Mouse (Mus musculus) adrenal gland, postnatal 4 days (tissue): ENCODE results near the gene Txnl4b. TPM values are rescaled to one million over a fixed set of nuclear protein-coding genes. Genes with fewer than 3 reads are reported as not detected.

ENCODE experiments used
- DNase-seq, 2 experiments: peaks; one replicate each; pipeline ENCODE4 v3.0.0; 2021 to 2022; ENCODE audit warnings: low spot score in 2 of 2, mixed read lengths in 2 of 2
- total RNA-seq, 2 experiments: library from RNA; stranded (reverse); gene quantifications; 2 replicates each; pipeline ENCODE4 v1.2.3; 2021

Txnl4b gene
- total RNA-seq, 2 experiments from 2014 or later, result 13.3 to 13.8 TPM

- DNase-seq, result no peak
Observed at GRCm38 (mm10) chr8:109593117-109593788, 27.6 kb downstream of the Txnl4b start.

- DNase-seq, result peak in 1 of 2 experiments; percentile 32
Observed at GRCm38 (mm10) chr8:109595854-109596253, 30.2 kb downstream of the Txnl4b start.

- DNase-seq, result no peak
Observed at GRCm38 (mm10) chr8:109606725-109607124, 41.0 kb downstream of the Txnl4b start.

DNA sequence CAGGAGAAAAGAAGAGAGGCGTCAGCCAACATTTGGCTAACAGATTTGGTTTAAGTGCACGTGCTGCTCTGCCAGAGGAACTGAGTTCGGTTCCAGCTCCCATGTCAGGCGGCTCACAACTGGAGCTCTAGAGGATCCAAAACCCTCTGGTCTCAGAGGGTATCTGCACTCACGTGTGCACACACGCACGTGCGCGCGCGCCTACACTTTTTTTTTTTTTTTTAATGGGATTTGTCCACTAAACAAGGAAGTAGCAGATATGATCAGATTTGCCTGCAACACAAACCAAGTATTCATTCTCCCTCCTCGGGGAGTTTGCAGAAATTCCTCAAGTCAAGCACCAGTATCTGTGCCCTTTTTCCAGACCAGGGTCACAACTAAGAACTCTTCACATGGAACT lies 42.0 kb downstream of the Txnl4b start:
- DNase-seq, result no peak

DNA sequence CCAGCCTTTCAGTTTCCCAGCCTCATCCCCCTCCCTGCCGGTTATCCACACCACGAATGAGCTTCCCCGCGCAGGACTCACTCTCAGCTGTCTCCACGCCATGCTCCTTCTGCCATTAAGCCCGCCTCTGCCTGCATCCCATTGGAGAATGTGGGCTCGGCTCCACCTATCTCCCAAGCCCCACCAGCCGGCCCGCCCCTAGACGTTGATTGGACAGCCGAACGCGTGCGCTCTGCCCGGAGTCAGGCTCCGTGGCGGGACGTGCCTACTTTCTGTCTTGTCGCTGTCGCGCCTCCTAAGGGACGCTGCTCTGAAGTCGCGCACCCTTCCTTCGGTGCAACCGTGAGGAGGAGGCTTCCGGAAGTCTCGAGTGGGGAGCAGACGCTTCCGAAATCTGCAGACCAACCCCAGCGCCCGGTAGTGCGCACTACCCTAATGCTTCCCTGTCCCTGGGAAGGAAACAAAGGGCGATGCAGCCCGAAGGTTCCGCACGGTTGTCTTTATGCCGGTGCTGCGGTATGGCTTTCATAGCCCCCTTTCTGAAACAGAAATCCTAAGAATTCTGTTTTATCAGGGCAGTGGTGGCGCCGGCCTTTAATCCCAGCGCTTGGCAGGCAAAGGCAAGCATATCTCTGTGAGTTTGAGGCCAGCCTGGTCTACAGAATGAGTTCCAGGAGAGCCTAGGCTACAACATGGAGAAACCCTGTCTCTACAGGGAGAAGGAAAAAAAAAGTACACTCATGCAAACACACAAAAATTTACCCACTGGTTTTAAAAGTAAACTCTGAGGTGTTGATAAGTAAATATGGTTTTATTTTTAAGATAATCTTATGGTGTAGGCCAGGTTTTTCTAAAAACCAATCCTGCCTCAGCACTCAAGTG lies 42.8 kb downstream of the Txnl4b start, which contains the start of gene Dhodh:
TSS of gene Dhodh (minus strand) at position 403 of the 882 bp plus-strand sequence.
- DNase-seq, result peak; percentile 76 to 94

DNA sequence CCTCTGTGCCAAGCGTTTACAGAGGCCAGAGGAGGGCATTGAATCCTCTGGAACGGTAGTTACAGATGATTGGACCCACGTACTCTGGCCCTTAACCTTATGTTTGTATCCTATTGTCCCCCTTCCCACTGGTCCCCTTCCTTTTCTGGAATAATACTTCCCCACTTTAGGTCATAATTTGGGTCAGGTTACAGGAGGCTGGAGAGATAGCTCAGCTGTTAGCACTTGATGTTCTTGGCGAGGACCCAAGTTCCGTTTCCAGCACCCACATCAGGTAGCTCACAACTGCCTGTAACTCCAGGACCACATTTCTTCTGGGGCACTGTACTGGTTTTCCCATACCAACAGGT lies 43.4 kb downstream of the Txnl4b start:
- no peak for DNase-seq

DNA sequence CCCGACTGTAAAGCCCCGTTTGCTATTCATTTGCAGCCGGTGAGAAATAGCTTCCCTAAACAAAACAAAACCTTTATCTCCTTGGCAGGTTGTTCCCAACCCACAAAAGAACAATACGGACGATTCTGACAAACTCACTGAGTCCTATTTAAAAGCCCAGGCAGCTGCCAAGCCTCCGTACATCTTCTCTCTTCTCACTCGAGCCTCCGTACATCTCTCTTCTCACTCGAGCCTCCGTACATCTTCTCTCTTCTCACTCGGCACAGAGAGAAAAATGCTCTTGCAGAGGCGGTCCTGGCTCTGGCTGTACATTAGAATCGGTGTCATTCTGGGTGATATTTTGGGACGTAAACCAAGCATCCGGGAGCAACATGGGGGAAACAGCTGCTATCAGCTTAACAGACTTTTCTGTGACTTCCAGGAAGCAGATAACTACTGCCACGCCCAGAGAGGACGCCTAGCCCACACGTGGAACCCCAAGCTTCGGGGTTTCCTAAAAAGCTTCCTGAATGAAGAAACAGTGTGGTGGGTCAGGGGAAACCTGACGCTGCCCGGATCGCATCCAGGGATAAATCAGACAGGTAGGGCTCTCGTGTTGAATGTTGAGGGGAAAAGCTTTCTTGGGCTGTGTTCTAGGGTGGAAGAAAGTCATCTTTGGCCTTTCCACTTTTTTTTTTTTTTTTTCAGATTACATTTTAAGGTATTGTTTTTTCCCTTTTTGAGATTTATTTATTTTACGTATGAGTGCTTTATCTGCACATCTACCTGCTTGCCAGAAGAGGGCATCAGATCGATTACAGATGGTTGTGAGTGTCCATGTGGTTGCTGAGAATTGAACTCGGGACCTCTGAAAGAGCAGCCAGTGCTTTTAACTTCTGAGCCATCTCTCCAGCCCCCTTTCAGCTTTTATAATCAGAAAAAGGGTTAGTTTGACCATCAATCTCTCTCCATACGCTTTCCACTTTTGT lies 48.8 kb downstream of the Txnl4b start, which contains the start of gene Pkd1l3:
TSS of gene Pkd1l3 (plus strand) at position 275 of the 968 bp plus-strand sequence.
- no peak for DNase-seq

DNA sequence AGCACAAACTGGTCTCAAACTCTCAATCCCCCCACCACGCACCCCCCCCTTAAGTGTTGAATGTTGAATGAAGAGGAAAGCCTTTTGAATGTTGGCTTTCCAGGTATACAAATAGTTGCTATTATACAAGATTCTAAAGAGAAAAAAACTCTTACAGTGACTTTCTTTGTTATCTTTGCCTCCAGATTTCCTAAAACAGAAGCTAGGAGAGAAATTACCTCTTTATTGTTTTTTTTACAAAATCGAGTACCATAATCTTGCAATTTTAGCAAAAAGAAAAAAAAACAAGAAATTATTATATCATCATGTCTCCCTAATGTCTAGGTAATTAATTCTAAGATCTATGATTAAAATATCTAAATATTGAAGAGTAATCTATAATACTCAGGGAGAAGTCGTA lies 49.9 kb downstream of the Txnl4b start:
- no peak for DNase-seq

Other genes with a start within 250 kb of the Txnl4b start
- gene Pmfbp1, start 71.9 kb upstream of the Txnl4b start, total RNA-seq, result not detected
- 10 to 100 TPM; 32.9 to 35.9 TPM for gene Dhx38, start within 50 bp of the Txnl4b start, total RNA-seq
- 100 to 1,000 TPM in 1 of 2 experiments, 10 to 100 TPM in 1; 21.3 to 285 TPM for gene Hp, start 13.3 kb downstream of the Txnl4b start, total RNA-seq
- 10 to 100 TPM; 27.2 to 32.1 TPM for gene Dhodh, start 42.8 kb downstream of the Txnl4b start, total RNA-seq
- under 1 TPM in 1 of 2 experiments, not detected in 1; 0.08 TPM for gene Pkd1l3, start 48.6 kb downstream of the Txnl4b start, total RNA-seq
- 100 to 1,000 TPM in 1 of 2 experiments, 10 to 100 TPM in 1; 99.2 to 104 TPM for gene Ist1, start 127.4 kb downstream of the Txnl4b start, total RNA-seq
- 10 to 100 TPM; 23.3 to 26.1 TPM for gene Zfp821, start 139.7 kb downstream of the Txnl4b start, total RNA-seq
- 10 to 100 TPM; 57.5 to 61.5 TPM for gene Atxn1l, start 171.8 kb downstream of the Txnl4b start, total RNA-seq
- 10 to 100 TPM; 88.5 to 90.0 TPM for gene Ap1g1, start 212.7 kb downstream of the Txnl4b start, total RNA-seq